Mouse (Mus musculus): ENCODE measurements at regions not wholly inside any gene's neighbourhood (a gene's known extent, or its start where the extent isn't known, plus 50 kb on each side); places are given as distances from the start of the nearest gene placed in this dataset.

DNA sequence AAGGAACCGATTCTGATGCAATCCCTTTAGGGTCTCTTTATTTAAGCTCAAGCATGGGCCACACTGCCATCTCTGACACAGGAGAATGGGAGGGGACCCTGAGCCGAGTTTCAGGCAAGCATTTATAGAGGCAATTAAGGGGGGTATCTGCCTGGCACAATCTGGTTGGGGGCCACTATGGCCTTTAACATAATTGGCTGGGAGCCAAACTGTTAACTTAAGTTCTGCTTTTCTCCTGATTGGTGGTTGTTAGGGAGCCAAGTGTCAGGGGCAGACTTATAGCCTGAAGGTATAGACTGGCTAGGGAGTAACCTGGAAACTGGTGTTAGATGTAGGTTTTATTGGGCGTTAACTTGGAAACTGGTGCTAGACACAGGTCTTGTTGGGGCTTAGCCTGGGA lies 454.9 kb downstream of the Ipmk start:
- no peaks in the 10 kb centered on the region for H3K36me3 ChIP-seq (ENCODE audit: control insufficient read depth, insufficient read depth, low read length)
- no peaks in the 10 kb centered on the region for H3K27me3 ChIP-seq (ENCODE audit: control insufficient read depth, insufficient read depth, low read depth, low read length)
- ATAC-seq (ENCODE audit: low read depth) = no peak
- no peaks in the 10 kb centered on the region for H3K9me3 ChIP-seq (ENCODE audit: control insufficient read depth, low read length)
- H3K27ac ChIP-seq (ENCODE audit: low read length) = no peak overlapping the region
- no peak overlapping the region for H3K4me3 ChIP-seq (ENCODE audit: low read length)
- no peak overlapping the region for H3K4me2 ChIP-seq (ENCODE audit: low read depth, low read length)
- no peaks in the 10 kb centered on the region for H3K4me1 ChIP-seq (replicated peaks; ENCODE audit: control insufficient read depth, insufficient read depth, low read length)
- WGBS = 72% methylated on average over 3 of the region's 3 CpGs
- H3K9ac ChIP-seq (ENCODE audit: low read length) = no peak overlapping the region

DNA sequence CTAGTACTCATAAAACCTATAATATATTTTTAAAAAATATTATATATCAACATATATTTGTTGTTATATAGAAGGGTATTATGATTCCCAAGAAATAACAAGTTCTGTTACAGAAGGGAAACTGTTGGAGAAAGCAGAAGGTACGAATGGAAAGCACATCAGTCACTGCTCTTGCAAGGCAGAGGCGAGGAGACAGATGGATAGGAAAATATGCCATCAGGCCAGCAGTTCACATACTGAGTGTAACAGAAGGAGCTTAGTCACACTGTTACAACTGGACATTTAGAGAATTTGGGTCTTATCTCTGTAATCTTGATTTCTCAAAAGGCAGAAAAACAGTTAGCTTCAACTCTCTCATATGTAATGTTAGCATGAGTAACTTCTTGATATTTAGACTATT lies 485.1 kb downstream of the Ipmk start:
- Histone ChIP-seq H3K9me3 (ENCODE audit: control insufficient read depth, low read length) (no peaks in the 10 kb centered on the region), H3K36me3 (ENCODE audit: control insufficient read depth, insufficient read depth, low read length) (no peaks in the 10 kb centered on the region), H3K9ac (ENCODE audit: low read length) (no peak overlapping the region), H3K4me1 (replicated peaks; ENCODE audit: control insufficient read depth, insufficient read depth, low read length) (no peaks in the 10 kb centered on the region), H3K27me3 (ENCODE audit: control insufficient read depth, insufficient read depth, low read depth, low read length) (no peaks in the 10 kb centered on the region), H3K4me3 (ENCODE audit: low read length) (no peak overlapping the region), H3K4me2 (ENCODE audit: low read depth, low read length) (no peak overlapping the region), H3K27ac (ENCODE audit: low read length) (no peak overlapping the region)
- 55% methylated on average over 2 of the region's 2 CpGs for WGBS
- no peak for ATAC-seq (ENCODE audit: low read depth)

DNA sequence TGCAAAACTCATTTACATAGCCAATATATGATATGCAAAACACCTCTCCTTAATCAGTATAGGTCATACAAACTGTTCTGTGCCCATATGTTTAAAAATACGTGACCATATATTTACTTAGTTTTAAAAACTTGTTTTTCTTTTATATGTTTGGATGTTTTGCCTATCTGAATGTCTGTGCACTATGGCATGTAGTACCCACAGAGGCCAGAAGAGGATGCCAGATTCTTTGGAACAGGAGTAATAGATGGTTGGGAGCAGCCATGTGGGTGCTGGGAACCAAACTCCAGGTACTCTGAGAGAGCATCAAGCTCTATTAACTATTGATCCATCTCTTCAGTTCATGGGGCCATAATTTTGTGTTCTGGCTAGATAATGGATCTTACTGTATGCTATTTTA lies 487.5 kb downstream of the Ipmk start:
- no peaks in the 10 kb centered on the region for H3K36me3 ChIP-seq (ENCODE audit: control insufficient read depth, insufficient read depth, low read length)
- 37% methylated on average over 1 of the region's 1 CpGs for WGBS
- H3K4me3 ChIP-seq (ENCODE audit: low read length) = no peak overlapping the region
- no peak overlapping the region for H3K4me2 ChIP-seq (ENCODE audit: low read depth, low read length)
- no peak overlapping the region for H3K27ac ChIP-seq (ENCODE audit: low read length)
- no peaks in the 10 kb centered on the region for H3K9me3 ChIP-seq (ENCODE audit: control insufficient read depth, low read length)
- no peaks in the 10 kb centered on the region for H3K27me3 ChIP-seq (ENCODE audit: control insufficient read depth, insufficient read depth, low read depth, low read length)
- no peaks in the 10 kb centered on the region for H3K4me1 ChIP-seq (replicated peaks; ENCODE audit: control insufficient read depth, insufficient read depth, low read length)
- no peak for ATAC-seq (ENCODE audit: low read depth)
- H3K9ac ChIP-seq (ENCODE audit: low read length) = no peak overlapping the region

DNA sequence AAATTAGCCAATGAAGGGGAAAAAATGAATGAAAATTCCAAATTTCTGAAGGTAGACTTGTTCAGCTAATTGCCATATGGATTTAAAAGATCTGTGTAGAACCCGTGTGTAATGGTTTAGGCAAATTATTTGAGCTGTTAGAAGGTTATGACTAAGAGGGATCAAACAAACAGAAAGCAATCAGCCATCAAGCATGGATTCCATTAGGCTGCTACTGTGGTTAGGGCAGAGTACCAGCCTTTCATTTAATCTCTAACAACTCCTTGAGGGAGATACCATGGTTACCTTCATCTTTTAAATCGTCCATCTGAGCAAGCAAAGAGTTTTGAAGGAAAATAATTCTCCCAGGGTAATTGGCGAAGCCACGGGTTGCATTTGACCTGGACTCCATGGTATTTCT lies 509.5 kb downstream of the Ipmk start:
- Histone ChIP-seq H3K27ac (ENCODE audit: low read length) (no peak overlapping the region), H3K4me1 (replicated peaks; ENCODE audit: control insufficient read depth, insufficient read depth, low read length) (no peaks in the 10 kb centered on the region), H3K4me3 (ENCODE audit: low read length) (no peak overlapping the region), H3K4me2 (ENCODE audit: low read depth, low read length) (no peak overlapping the region), H3K9me3 (ENCODE audit: control insufficient read depth, low read length) (no peaks in the 10 kb centered on the region), H3K27me3 (ENCODE audit: control insufficient read depth, insufficient read depth, low read depth, low read length) (no peaks in the 10 kb centered on the region), H3K9ac (ENCODE audit: low read length) (no peak overlapping the region), H3K36me3 (ENCODE audit: control insufficient read depth, insufficient read depth, low read length) (no peaks in the 10 kb centered on the region)
- no peak for ATAC-seq (ENCODE audit: low read depth)
- WGBS = 70% methylated on average over 4 of the region's 4 CpGs

DNA sequence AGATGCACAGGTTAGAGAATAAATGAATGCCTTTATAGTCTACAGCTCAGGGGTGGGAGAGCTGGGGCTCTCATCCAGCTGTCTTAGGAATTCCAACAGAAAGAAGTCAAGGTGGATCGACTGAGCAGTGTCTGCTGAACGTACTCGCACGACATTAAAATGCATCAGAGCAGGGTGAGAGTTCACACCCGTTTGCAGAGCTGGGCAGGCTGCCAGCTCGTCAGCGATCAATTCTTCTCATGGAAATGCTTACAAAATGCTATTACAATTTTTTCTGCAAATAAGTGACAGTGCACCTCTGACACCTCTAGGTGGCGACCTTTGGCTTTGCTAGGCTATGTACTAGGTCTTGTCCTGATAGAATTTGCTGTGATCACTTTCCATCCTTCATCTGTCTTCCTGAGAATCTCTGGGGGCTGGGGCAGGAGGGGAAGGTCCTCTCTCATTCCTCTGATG lies 510.0 kb downstream of the Ipmk start:
- 23% methylated on average over 8 of the region's 8 CpGs for WGBS
- Histone ChIP-seq H3K4me2 (ENCODE audit: low read depth, low read length) (no peak overlapping the region), H3K9ac (ENCODE audit: low read length) (no peak overlapping the region), H3K36me3 (ENCODE audit: control insufficient read depth, insufficient read depth, low read length) (no peaks in the 10 kb centered on the region), H3K9me3 (ENCODE audit: control insufficient read depth, low read length) (no peaks in the 10 kb centered on the region), H3K4me1 (replicated peaks; ENCODE audit: control insufficient read depth, insufficient read depth, low read length) (no peaks in the 10 kb centered on the region), H3K27me3 (ENCODE audit: control insufficient read depth, insufficient read depth, low read depth, low read length) (no peaks in the 10 kb centered on the region), H3K27ac (ENCODE audit: low read length) (no peak overlapping the region), H3K4me3 (ENCODE audit: low read length) (no peak overlapping the region)
- ATAC-seq (ENCODE audit: low read depth) = no peak

DNA sequence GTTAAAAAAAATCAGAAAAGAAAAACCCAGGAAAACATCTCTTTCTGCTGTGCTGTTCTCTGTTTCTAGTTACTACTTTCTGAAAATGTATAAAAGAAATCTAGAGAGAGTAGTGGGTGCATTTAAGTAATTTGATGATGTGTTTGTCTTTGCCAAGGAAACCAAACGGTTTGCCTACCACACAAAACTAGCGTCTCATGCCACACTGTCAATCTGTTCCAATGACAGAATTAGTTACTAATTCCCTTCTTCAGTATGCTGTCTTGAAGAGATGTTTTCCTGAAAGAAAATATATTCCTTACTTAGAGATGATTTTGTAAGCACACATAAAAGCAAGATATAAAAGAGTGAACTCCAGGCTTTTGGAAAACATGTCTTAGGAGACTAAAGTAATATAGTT lies 546.2 kb downstream of the Ipmk start:
- H3K36me3 ChIP-seq (ENCODE audit: control insufficient read depth, insufficient read depth, low read length) = no peaks in the 10 kb centered on the region
- ATAC-seq (ENCODE audit: low read depth) = no peak
- H3K4me3 ChIP-seq (ENCODE audit: low read length) = no peak overlapping the region
- no peaks in the 10 kb centered on the region for H3K27me3 ChIP-seq (ENCODE audit: control insufficient read depth, insufficient read depth, low read depth, low read length)
- H3K9ac ChIP-seq (ENCODE audit: low read length) = no peak overlapping the region
- no peak overlapping the region for H3K27ac ChIP-seq (ENCODE audit: low read length)
- no peaks in the 10 kb centered on the region for H3K9me3 ChIP-seq (ENCODE audit: control insufficient read depth, low read length)
- no peak overlapping the region for H3K4me2 ChIP-seq (ENCODE audit: low read depth, low read length)
- no peaks in the 10 kb centered on the region for H3K4me1 ChIP-seq (replicated peaks; ENCODE audit: control insufficient read depth, insufficient read depth, low read length)
- 38% methylated on average over 2 of the region's 2 CpGs for WGBS

DNA sequence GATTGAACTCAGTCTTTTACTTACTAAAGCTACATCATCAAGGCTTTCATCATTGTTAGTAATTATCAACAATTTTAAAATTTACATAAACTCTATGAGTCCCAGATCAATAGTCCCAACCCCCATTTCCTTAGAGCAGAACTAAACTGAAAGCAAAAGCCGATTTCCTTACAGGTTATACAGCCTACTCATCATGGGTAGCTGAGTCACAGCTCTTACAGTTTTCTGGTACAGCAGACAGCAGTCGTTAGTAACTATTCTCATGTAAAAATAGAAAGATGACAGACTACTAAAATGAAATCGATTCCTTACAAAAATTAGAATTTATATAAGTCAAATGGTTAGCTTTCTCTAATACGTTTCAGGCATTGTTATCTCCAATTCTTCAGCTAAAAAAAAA lies 557.5 kb downstream of the Ipmk start:
- no peaks in the 10 kb centered on the region for H3K27me3 ChIP-seq (ENCODE audit: control insufficient read depth, insufficient read depth, low read depth, low read length)
- no peak overlapping the region for H3K9ac ChIP-seq (ENCODE audit: low read length)
- WGBS = 67% methylated on average over 4 of the region's 4 CpGs
- H3K9me3 ChIP-seq (ENCODE audit: control insufficient read depth, low read length) = no peaks in the 10 kb centered on the region
- no peak overlapping the region for H3K27ac ChIP-seq (ENCODE audit: low read length)
- H3K4me1 ChIP-seq (replicated peaks; ENCODE audit: control insufficient read depth, insufficient read depth, low read length) = no peaks in the 10 kb centered on the region
- H3K4me2 ChIP-seq (ENCODE audit: low read depth, low read length) = no peak overlapping the region
- no peaks in the 10 kb centered on the region for H3K36me3 ChIP-seq (ENCODE audit: control insufficient read depth, insufficient read depth, low read length)
- ATAC-seq (ENCODE audit: low read depth) = no peak
- H3K4me3 ChIP-seq (ENCODE audit: low read length) = no peak overlapping the region

Data from lung, embryonic 16.5 days (tissue).